Mouse (Mus musculus): ENCODE data around the gene Capg.

DNA sequence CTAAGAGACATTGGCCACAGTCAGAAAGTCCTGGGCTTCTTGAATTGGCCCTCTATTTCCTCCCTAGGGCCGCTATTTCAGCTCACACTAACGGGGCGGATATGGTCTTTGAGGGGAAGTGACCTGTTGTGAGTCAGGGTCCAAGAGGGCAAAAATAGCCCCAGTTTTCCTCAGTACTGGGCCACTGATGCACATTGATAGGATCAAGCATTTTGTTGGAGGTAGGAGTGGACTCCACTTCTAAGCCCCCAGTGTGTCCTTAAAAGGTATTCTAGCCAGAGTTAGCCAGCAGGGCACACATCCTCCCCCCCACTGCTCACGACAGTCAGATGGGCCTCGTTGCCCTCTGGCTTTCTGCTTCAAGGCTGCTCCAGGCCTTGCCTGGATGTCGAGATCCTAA, 5.8 kb downstream of the Capg start:
- no peak for TF ChIP-seq POLR2A (IDR thresholded peaks at IDR 0.05; ENCODE audit: borderline replicate concordance, extremely low read depth, low read depth, low read length)
- TF ChIP-seq CTCF (IDR thresholded peaks at IDR 0.05; ENCODE audit: insufficient read depth, low read length) = no peak

Measured in lung, adult 2 months (tissue).